Mouse (Mus musculus): ENCODE measurements around the gene Nlrc3. TPM values are rescaled to one million over a fixed set of nuclear protein-coding genes. Genes with fewer than 3 reads are reported as not detected.

Nlrc3 gene
- polyA plus RNA-seq (2014; fragmentation: Illumina TruSeq; extraction: RNeasy Lipid Tissue Mini Kit (QIAGEN cat#74804); ENCODE audit: low read depth, low replicate concordance): 2.0 TPM

DNA sequence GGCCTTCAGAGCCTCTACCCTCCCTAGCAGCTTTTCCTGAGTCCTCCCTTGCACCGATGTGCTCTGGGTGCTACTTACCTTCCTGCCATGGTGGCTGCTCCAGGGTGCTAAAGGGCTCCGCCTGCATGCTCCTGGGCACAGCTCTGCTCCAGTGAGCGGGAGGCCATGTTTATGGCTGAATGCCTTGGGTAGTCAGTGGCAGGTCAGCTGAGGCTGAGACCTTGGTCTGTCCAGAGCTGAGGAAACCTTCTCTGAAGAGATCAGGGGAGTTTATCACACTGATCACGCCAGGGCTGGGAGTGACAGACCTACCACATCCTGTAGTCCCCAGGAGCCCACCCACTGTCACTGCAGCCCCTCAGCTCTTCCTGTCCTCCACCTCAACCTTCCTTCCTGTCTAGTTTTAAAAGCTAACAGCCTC is at the start of gene Nlrc3:
Gene Nlrc3 (minus strand): TSS at position 382 of the 421 bp plus-strand sequence.

GRCm38 (mm10) chr16:4003489-4004398 is 27.3 kb upstream of the Nlrc3 start, which contains the start of gene Slx4:
Gene Slx4, minus strand, starts transcription at chr16:4003770.

GRCm38 (mm10) chr16:3908537-3909111 is 67.8 kb downstream of the Nlrc3 start, which contains the start of the genes 1700037C18Rik and Cluap1:
Gene 1700037C18Rik, minus strand, starts transcription at chr16:3908689.
Gene Cluap1, plus strand, starts transcription at chr16:3908801.

Other genes starting within 250 kb of the Nlrc3 start
- gene Zfp263, start 232.5 kb downstream of the Nlrc3 start, polyA plus RNA-seq (2014; fragmentation: Illumina TruSeq; extraction: RNeasy Lipid Tissue Mini Kit (QIAGEN cat#74804); ENCODE audit: low read depth, low replicate concordance): 41.5 TPM
- not detected for gene Olfr15, start 145.8 kb downstream of the Nlrc3 start, polyA plus RNA-seq (2014; fragmentation: Illumina TruSeq; extraction: RNeasy Lipid Tissue Mini Kit (QIAGEN cat#74804); ENCODE audit: low read depth, low replicate concordance)
- 34.5 TPM for gene Zfp174, start 129.4 kb downstream of the Nlrc3 start, polyA plus RNA-seq (2014; fragmentation: Illumina TruSeq; extraction: RNeasy Lipid Tissue Mini Kit (QIAGEN cat#74804); ENCODE audit: low read depth, low replicate concordance)
- 202 TPM for gene Naa60, start 104.3 kb downstream of the Nlrc3 start, polyA plus RNA-seq (2014; fragmentation: Illumina TruSeq; extraction: RNeasy Lipid Tissue Mini Kit (QIAGEN cat#74804); ENCODE audit: low read depth, low replicate concordance)
- gene Zfp597, start 92.1 kb downstream of the Nlrc3 start, polyA plus RNA-seq (2014; fragmentation: Illumina TruSeq; extraction: RNeasy Lipid Tissue Mini Kit (QIAGEN cat#74804); ENCODE audit: low read depth, low replicate concordance): 29.4 TPM
- 1.4 TPM for gene Gm20695, start 92.0 kb downstream of the Nlrc3 start, polyA plus RNA-seq (2014; fragmentation: Illumina TruSeq; extraction: RNeasy Lipid Tissue Mini Kit (QIAGEN cat#74804); ENCODE audit: low read depth, low replicate concordance)
- not detected for gene 1700037C18Rik, start 67.9 kb downstream of the Nlrc3 start, polyA plus RNA-seq (2014; fragmentation: Illumina TruSeq; extraction: RNeasy Lipid Tissue Mini Kit (QIAGEN cat#74804); ENCODE audit: low read depth, low replicate concordance)
- gene Cluap1, start 67.8 kb downstream of the Nlrc3 start, polyA plus RNA-seq (2014; fragmentation: Illumina TruSeq; extraction: RNeasy Lipid Tissue Mini Kit (QIAGEN cat#74804); ENCODE audit: low read depth, low replicate concordance): 30.6 TPM
- 14.1 TPM for gene Slx4, start 27.1 kb upstream of the Nlrc3 start, polyA plus RNA-seq (2014; fragmentation: Illumina TruSeq; extraction: RNeasy Lipid Tissue Mini Kit (QIAGEN cat#74804); ENCODE audit: low read depth, low replicate concordance)
- gene Dnase1, start 60.3 kb upstream of the Nlrc3 start, polyA plus RNA-seq (2014; fragmentation: Illumina TruSeq; extraction: RNeasy Lipid Tissue Mini Kit (QIAGEN cat#74804); ENCODE audit: low read depth, low replicate concordance): not detected
- gene Trap1, start 101.2 kb upstream of the Nlrc3 start, polyA plus RNA-seq (2014; fragmentation: Illumina TruSeq; extraction: RNeasy Lipid Tissue Mini Kit (QIAGEN cat#74804); ENCODE audit: low read depth, low replicate concordance): 83.5 TPM
- gene Crebbp, start 237.4 kb upstream of the Nlrc3 start, polyA plus RNA-seq (2014; fragmentation: Illumina TruSeq; extraction: RNeasy Lipid Tissue Mini Kit (QIAGEN cat#74804); ENCODE audit: low read depth, low replicate concordance): 13.5 TPM